Mouse (Mus musculus) heart, postnatal 0 days (tissue): Measurements from ENCODE around the gene Kncn.

Experiments used
- CTCF ChIP-seq: IDR thresholded peaks from 2 replicates; pipeline ENCODE4 v1.5.1; 2016; ENCODE audit warnings: antibody characterized with exemption, control low read depth, low read depth
- EP300 ChIP-seq: IDR thresholded peaks from 2 replicates; pipeline ENCODE4 v1.6.1; 2016; ENCODE audit warnings: antibody characterized with exemption, low read depth

DNA sequence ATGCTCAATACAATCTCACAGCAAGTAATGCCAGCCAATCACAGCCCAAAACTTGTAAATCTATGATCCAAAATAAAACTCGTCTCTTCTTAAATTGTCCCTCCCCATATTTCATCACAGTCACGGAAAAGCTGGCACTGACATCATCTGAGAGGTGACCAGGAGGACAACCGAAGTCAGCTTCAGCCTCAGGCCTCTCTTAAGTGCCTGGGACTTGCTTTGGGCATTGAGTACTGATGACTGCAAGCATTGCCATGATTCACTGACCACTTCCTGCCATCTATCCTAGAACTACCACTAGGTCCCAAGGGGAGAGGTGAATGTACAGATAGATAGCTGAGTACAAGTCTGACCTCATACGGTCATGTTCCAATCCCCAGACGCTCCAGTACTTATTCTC, 38.5 kb downstream of the Kncn start:
- TF ChIP-seq EP300 (no peak), CTCF (no peak)
